Mouse (Mus musculus) T-helper 2 cell (primary cell): ENCODE results near the gene Dnah9.

Experiments used
- in situ Hi-C: fragments of 300-600 bp; cut with MboI, MseI; formaldehyde crosslinking; loops from one replicate; pipeline ENCODE4 v1.15.1; 2025; ENCODE audit warnings: high pct_unique_total_duplicates

The Dnah9 gene

GRCm38 (mm10) chr11:66167801-66168651 is at the start of gene Dnah9:
Gene Dnah9, minus strand, starts transcription at chr11:66168551.
- in situ Hi-C loops = no loop called here

GRCm38 (mm10) chr11:66188627-66189287 is 20.4 kb upstream of the Dnah9 start:
- in situ Hi-C loops = loop anchor here (10.0 kb wide), 1 partner anchor 1496 kb away; no protein-coding TSS in a partner anchor

- in situ Hi-C loops = loop anchor here (10.0 kb wide), 1 partner anchor 1497 kb away; no protein-coding TSS in a partner anchor
Observed at GRCm38 (mm10) chr11:66188146-66188545, 19.8 kb upstream of the Dnah9 start.

GRCm38 (mm10) chr11:66177781-66178180 is 9.4 kb upstream of the Dnah9 start:
- in situ Hi-C loops = no loop called here

GRCm38 (mm10) chr11:66164022-66164421 is 4.3 kb downstream of the Dnah9 start:
- in situ Hi-C loops = no loop called here

- in situ Hi-C loops = no loop called here
Observed at GRCm38 (mm10) chr11:66140631-66141252, 27.6 kb downstream of the Dnah9 start.

- in situ Hi-C loops = no loop called here
Observed at GRCm38 (mm10) chr11:66134826-66135225, 33.5 kb downstream of the Dnah9 start.

- in situ Hi-C loops = no loop called here
Observed at GRCm38 (mm10) chr11:66126150-66126549, 42.2 kb downstream of the Dnah9 start.

- in situ Hi-C loops = no loop called here
Observed at GRCm38 (mm10) chr11:66124496-66124895, 43.9 kb downstream of the Dnah9 start.

GRCm38 (mm10) chr11:66122017-66122416 is 46.3 kb downstream of the Dnah9 start:
- in situ Hi-C loops = no loop called here

- in situ Hi-C loops = no loop called here
Observed at GRCm38 (mm10) chr11:66083663-66084254, 84.6 kb downstream of the Dnah9 start.

GRCm38 (mm10) chr11:66072921-66073320 is 95.4 kb downstream of the Dnah9 start:
- in situ Hi-C loops = no loop called here

- in situ Hi-C loops = no loop called here
Observed at GRCm38 (mm10) chr11:66058956-66059355, 109.4 kb downstream of the Dnah9 start.

- in situ Hi-C loops = no loop called here
Observed at GRCm38 (mm10) chr11:66051294-66051693, 117.1 kb downstream of the Dnah9 start.

- in situ Hi-C loops = no loop called here
Observed at GRCm38 (mm10) chr11:66049146-66049545, 119.2 kb downstream of the Dnah9 start.

GRCm38 (mm10) chr11:66046594-66047193 is 121.7 kb downstream of the Dnah9 start:
- in situ Hi-C loops = no loop called here

GRCm38 (mm10) chr11:66043635-66044034 is 124.7 kb downstream of the Dnah9 start:
- in situ Hi-C loops = no loop called here

GRCm38 (mm10) chr11:66042531-66042930 is 125.8 kb downstream of the Dnah9 start:
- in situ Hi-C loops = no loop called here

GRCm38 (mm10) chr11:66025728-66026127 is 142.6 kb downstream of the Dnah9 start:
- in situ Hi-C loops = no loop called here

GRCm38 (mm10) chr11:65975871-65976270 is 192.5 kb downstream of the Dnah9 start:
- in situ Hi-C loops = no loop called here

GRCm38 (mm10) chr11:65930796-65931195 is 237.6 kb downstream of the Dnah9 start:
- in situ Hi-C loops = no loop called here
